Mouse (Mus musculus) neural tube, embryonic 12.5 days (tissue): ENCODE results near the gene Ddx55. TPM values are rescaled to one million over a fixed set of nuclear protein-coding genes. Genes with fewer than 3 reads are reported as not detected.

Experiments
- ATAC-seq: fragments of 200-750 bp; cut with Nextera tagmentation; 2 replicates; pipeline ENCODE4 v1.8.0; 2017; ENCODE audit warnings: low read depth, mild to moderate bottlenecking, moderate TSS enrichment, moderate library complexity; ENCODE audit not compliant: low FRiP score
- H3K27ac ChIP-seq: fragments of 300-500 bp; sonication (generic); 2 replicates; pipeline ENCODE4 v1.5.1; 2016
- H3K27me3 ChIP-seq: fragments of 300-500 bp; sonication (generic); replicated peaks from 2 replicates; pipeline ENCODE4 v1.6.1; 2016; ENCODE audit warnings: mild to moderate bottlenecking
- H3K36me3 ChIP-seq: fragments of 300-500 bp; sonication (generic); 2 replicates; pipeline ENCODE4 v1.6.1; 2016; ENCODE audit warnings: mild to moderate bottlenecking
- H3K4me1 ChIP-seq: fragments of 300-500 bp; sonication (generic); 2 replicates; pipeline ENCODE4 v1.6.1; 2016
- H3K4me2 ChIP-seq: fragments of 300-500 bp; sonication (generic); replicated peaks from 2 replicates; pipeline ENCODE4 v1.6.1; 2016; ENCODE audit warnings: mild to moderate bottlenecking
- H3K4me3 ChIP-seq: fragments of 300-500 bp; sonication (generic); 2 replicates; pipeline ENCODE4 v1.5.1; 2016
- H3K9ac ChIP-seq: fragments of 300-500 bp; sonication (generic); 2 replicates; pipeline ENCODE4 v1.6.1; 2016; ENCODE audit warnings: mild to moderate bottlenecking
- H3K9me3 ChIP-seq: fragments of 300-500 bp; sonication (generic); 2 replicates; pipeline ENCODE4 v1.6.1; 2016; ENCODE audit warnings: mild to moderate bottlenecking
- WGBS: fragments of 180-500 bp; shearing (Covaris S2); methylation state at CpG from one replicate; pipeline ENCODE4 v1.1.7; 2016; 5-methylcytosine and 5-hydroxymethylcytosine counted together
- polyA plus RNA-seq: library from polyadenylated mRNA; unstranded; fragments of >200 nt; fragmentation: Nextera tagmentation; extraction: Ambion mirVana; gene quantifications from 2 replicates; pipeline ENCODE4 v1.2.1, GENCODE M21; 2016

The Ddx55 gene
- 21.9 and 22.0 TPM in 2 replicates for polyA plus RNA-seq

GRCm38 (mm10) chr5:124552558-124553307, at the start of gene Ddx55:
Ddx55 (plus strand) TSS chr5:124552864.
- H3K9ac ChIP-seq: peak within 1 kb of the TSS; percentile 70
- peak; percentile 86 for ATAC-seq
- WGBS: under 1% methylated on average over 66 of the region's 66 CpGs
- peak within 1 kb of the TSS; percentile 68 for H3K4me3 ChIP-seq
- H3K4me2 ChIP-seq: peak within 1 kb of the TSS; percentile 80
- peaks cover 42% of the 10 kb centered on the region for H3K36me3 ChIP-seq
- H3K27me3 ChIP-seq: no peaks in the 10 kb centered on the region
- H3K9me3 ChIP-seq: no peaks in the 10 kb centered on the region
- peaks cover 14% of the 10 kb centered on the region for H3K4me1 ChIP-seq
- H3K27ac ChIP-seq: peak within 1 kb of the TSS; percentile 20

GRCm38 (mm10) chr5:124503742-124504141, 48.9 kb upstream of the Ddx55 start:
- no peak overlapping the region for H3K27ac ChIP-seq
- peaks cover 25% of the 10 kb centered on the region for H3K36me3 ChIP-seq
- H3K4me1 ChIP-seq: no peaks in the 10 kb centered on the region
- H3K27me3 ChIP-seq: no peaks in the 10 kb centered on the region
- ATAC-seq: no peak
- H3K4me2 ChIP-seq: no peak overlapping the region
- H3K9ac ChIP-seq: no peak overlapping the region
- no peaks in the 10 kb centered on the region for H3K9me3 ChIP-seq
- 69% methylated on average over 14 of the region's 14 CpGs for WGBS
- H3K4me3 ChIP-seq: no peak overlapping the region

GRCm38 (mm10) chr5:124505235-124505634, 47.4 kb upstream of the Ddx55 start:
- Histone ChIP-seq H3K9me3 (no peaks in the 10 kb centered on the region), H3K4me1 (no peaks in the 10 kb centered on the region), H3K4me2 (no peak overlapping the region), H3K4me3 (no peak overlapping the region), H3K36me3 (peaks cover 31% of the 10 kb centered on the region), H3K9ac (no peak overlapping the region), H3K27me3 (no peaks in the 10 kb centered on the region), H3K27ac (no peak overlapping the region)
- WGBS: 96% methylated on average over 4 of the region's 4 CpGs
- ATAC-seq: no peak

GRCm38 (mm10) chr5:124506731-124507359, 45.8 kb upstream of the Ddx55 start:
- Histone ChIP-seq H3K27ac (no peak overlapping the region), H3K36me3 (peaks cover 22% of the 10 kb centered on the region), H3K9ac (no peak overlapping the region), H3K9me3 (no peaks in the 10 kb centered on the region), H3K4me1 (no peaks in the 10 kb centered on the region), H3K27me3 (no peaks in the 10 kb centered on the region), H3K4me3 (no peak overlapping the region), H3K4me2 (no peak overlapping the region)
- WGBS: 77% methylated on average over 10 of the region's 10 CpGs
- no peak for ATAC-seq

- H3K9me3 ChIP-seq: no peaks in the 10 kb centered on the region
- no peak overlapping the region for H3K4me3 ChIP-seq
- no peaks in the 10 kb centered on the region for H3K4me1 ChIP-seq
- no peak overlapping the region for H3K9ac ChIP-seq
- no peaks in the 10 kb centered on the region for H3K27me3 ChIP-seq
- no peak overlapping the region for H3K4me2 ChIP-seq
- 94% methylated on average over 6 of the region's 6 CpGs for WGBS
- ATAC-seq: no peak
- H3K36me3 ChIP-seq: peaks cover 23% of the 10 kb centered on the region
- no peak overlapping the region for H3K27ac ChIP-seq
Observed at GRCm38 (mm10) chr5:124509200-124509599, 43.5 kb upstream of the Ddx55 start.

GRCm38 (mm10) chr5:124509742-124510237, 42.9 kb upstream of the Ddx55 start:
- 86% methylated on average over 12 of the region's 12 CpGs for WGBS
- H3K4me2 ChIP-seq: no peak overlapping the region
- no peak for ATAC-seq

GRCm38 (mm10) chr5:124510536-124511050, 42.1 kb upstream of the Ddx55 start:
- Histone ChIP-seq H3K27ac (no peak overlapping the region), H3K4me3 (no peak overlapping the region), H3K4me1 (no peaks in the 10 kb centered on the region), H3K4me2 (no peak overlapping the region), H3K36me3 (peaks cover 26% of the 10 kb centered on the region), H3K9ac (no peak overlapping the region), H3K27me3 (no peaks in the 10 kb centered on the region), H3K9me3 (no peaks in the 10 kb centered on the region)
- ATAC-seq: no peak
- WGBS: 91% methylated on average over 10 of the region's 10 CpGs

More at GRCm38 (mm10) chr5:124509742-124510237, 42.9 kb upstream of the Ddx55 start:
- no peaks in the 10 kb centered on the region for H3K9me3 ChIP-seq
- H3K27me3 ChIP-seq: no peaks in the 10 kb centered on the region
- peaks cover 26% of the 10 kb centered on the region for H3K36me3 ChIP-seq
- H3K27ac ChIP-seq: no peak overlapping the region
- H3K4me3 ChIP-seq: no peak overlapping the region
- H3K9ac ChIP-seq: no peak overlapping the region
- H3K4me1 ChIP-seq: no peaks in the 10 kb centered on the region

GRCm38 (mm10) chr5:124515789-124516188, 36.9 kb upstream of the Ddx55 start:
- H3K4me3 ChIP-seq: no peak overlapping the region
- 91% methylated on average over 5 of the region's 5 CpGs for WGBS
- H3K9ac ChIP-seq: no peak overlapping the region
- no peak overlapping the region for H3K4me2 ChIP-seq
- no peak overlapping the region for H3K27ac ChIP-seq
- H3K9me3 ChIP-seq: no peaks in the 10 kb centered on the region
- peaks cover 24% of the 10 kb centered on the region for H3K36me3 ChIP-seq
- H3K4me1 ChIP-seq: no peaks in the 10 kb centered on the region
- no peaks in the 10 kb centered on the region for H3K27me3 ChIP-seq
- no peak for ATAC-seq

GRCm38 (mm10) chr5:124518648-124519047, 34.0 kb upstream of the Ddx55 start:
- no peak overlapping the region for H3K4me2 ChIP-seq
- no peak overlapping the region for H3K9ac ChIP-seq
- H3K4me1 ChIP-seq: no peaks in the 10 kb centered on the region
- no peaks in the 10 kb centered on the region for H3K9me3 ChIP-seq
- no peak overlapping the region for H3K4me3 ChIP-seq
- H3K36me3 ChIP-seq: peaks cover 21% of the 10 kb centered on the region
- 69% methylated on average over 10 of the region's 10 CpGs for WGBS
- H3K27me3 ChIP-seq: no peaks in the 10 kb centered on the region
- H3K27ac ChIP-seq: no peak overlapping the region
- no peak for ATAC-seq

GRCm38 (mm10) chr5:124521588-124521987, 31.1 kb upstream of the Ddx55 start:
- Histone ChIP-seq H3K4me3 (no peak overlapping the region), H3K36me3 (peaks cover 16% of the 10 kb centered on the region), H3K27ac (no peak overlapping the region), H3K4me1 (no peaks in the 10 kb centered on the region), H3K9ac (no peak overlapping the region), H3K9me3 (no peaks in the 10 kb centered on the region), H3K4me2 (no peak overlapping the region), H3K27me3 (no peaks in the 10 kb centered on the region)
- 88% methylated on average over 4 of the region's 4 CpGs for WGBS
- ATAC-seq: no peak

GRCm38 (mm10) chr5:124523032-124523431, 29.6 kb upstream of the Ddx55 start:
- Histone ChIP-seq H3K36me3 (peaks cover 16% of the 10 kb centered on the region), H3K27ac (no peak overlapping the region), H3K9me3 (no peaks in the 10 kb centered on the region), H3K9ac (no peak overlapping the region), H3K4me3 (no peak overlapping the region), H3K4me2 (no peak overlapping the region), H3K4me1 (0 out of 2 replicates have a peak, but pooled peaks cover under 1% of the 10 kb centered on the region), H3K27me3 (no peaks in the 10 kb centered on the region)
- ATAC-seq: no peak
- 93% methylated on average over 8 of the region's 8 CpGs for WGBS

GRCm38 (mm10) chr5:124524943-124525342, 27.7 kb upstream of the Ddx55 start:
- 96% methylated on average over 5 of the region's 5 CpGs for WGBS
- H3K4me2 ChIP-seq: no peak overlapping the region
- H3K27ac ChIP-seq: no peak overlapping the region
- no peaks in the 10 kb centered on the region for H3K9me3 ChIP-seq
- ATAC-seq: no peak
- H3K27me3 ChIP-seq: no peaks in the 10 kb centered on the region
- H3K4me1 ChIP-seq: peaks cover 20% of the 10 kb centered on the region
- no peak overlapping the region for H3K9ac ChIP-seq
- H3K36me3 ChIP-seq: peaks cover 12% of the 10 kb centered on the region
- H3K4me3 ChIP-seq: no peak overlapping the region
